ENCODE assay signal across 8 mouse cellular contexts in genomic region chr6:91153549-91154064, GRCm38 (mm10). TPM values are rescaled to one million over a fixed set of nuclear protein-coding genes. Genes with fewer than 3 reads are reported as not detected.
DNase-seq lines count a peak whose midpoint lies in the region; ATAC-seq and TF ChIP-seq lines count a peak whose summit lies in the region.

No protein-coding gene starts in this region.

- peaks cover 60% of the 10 kb centered on the region for H3K4me1 ChIP-seq in embryonic facial prominence, embryonic 10.5 days
- H3K4me1 ChIP-seq in hindbrain, embryonic 16.5 days (ENCODE audit: control insufficient read depth, insufficient read depth, low read depth, low read length): peaks cover 55% of the 10 kb centered on the region
- peaks cover 21% of the 10 kb centered on the region for H3K4me1 ChIP-seq in limb, embryonic 14.5 days (ENCODE audit: control insufficient read depth, insufficient read depth, low read length)
- H3K4me1 ChIP-seq in neural tube, embryonic 11.5 days (ENCODE audit: control insufficient read depth, insufficient read depth, low read length): peaks cover 20% of the 10 kb centered on the region
- no peaks in the 10 kb centered on the region; the same call in 1 of the 2 replicates for H3K4me1 ChIP-seq in kidney, adult 2 months (ENCODE audit: control insufficient read depth, insufficient read depth, low read length)

- H3K36me3 ChIP-seq in embryonic facial prominence, embryonic 10.5 days (replicated peaks): no peaks in the 10 kb centered on the region
- H3K36me3 ChIP-seq in hindbrain, embryonic 16.5 days (ENCODE audit: control insufficient read depth, insufficient read depth, low read length): no peaks in the 10 kb centered on the region
- no peaks in the 10 kb centered on the region for H3K36me3 ChIP-seq in limb, embryonic 14.5 days (ENCODE audit: control insufficient read depth, insufficient read depth, low read length)
- no peaks in the 10 kb centered on the region for H3K36me3 ChIP-seq in neural tube, embryonic 11.5 days (ENCODE audit: control insufficient read depth, insufficient read depth, low read length)
- no peaks in the 10 kb centered on the region for H3K36me3 ChIP-seq in kidney, adult 2 months (ENCODE audit: control insufficient read depth, insufficient read depth, low read length)

- no peaks in the 10 kb centered on the region for H3K9me3 ChIP-seq in embryonic facial prominence, embryonic 10.5 days
- H3K9me3 ChIP-seq in hindbrain, embryonic 16.5 days (ENCODE audit: control insufficient read depth, low read length): no peaks in the 10 kb centered on the region
- no peaks in the 10 kb centered on the region for H3K9me3 ChIP-seq in limb, embryonic 14.5 days (ENCODE audit: control insufficient read depth, low read length)
- H3K9me3 ChIP-seq in neural tube, embryonic 11.5 days (ENCODE audit: control insufficient read depth, low read length): no peaks in the 10 kb centered on the region

- H3K27me3 ChIP-seq in embryonic facial prominence, embryonic 10.5 days (replicated peaks; ENCODE audit: low read depth, poor library complexity, severe bottlenecking): 0 out of 2 replicates have a peak, but pooled peaks cover 4% of the 10 kb centered on the region
- H3K27me3 ChIP-seq in hindbrain, embryonic 16.5 days (replicated peaks; ENCODE audit: control insufficient read depth, insufficient read depth, low read length): no peaks in the 10 kb centered on the region
- H3K27me3 ChIP-seq in limb, embryonic 14.5 days (ENCODE audit: control insufficient read depth, insufficient read depth, low read length): no peaks in the 10 kb centered on the region
- no peaks in the 10 kb centered on the region for H3K27me3 ChIP-seq in neural tube, embryonic 11.5 days (ENCODE audit: control insufficient read depth, insufficient read depth, low read length)
- no peaks in the 10 kb centered on the region for H3K27me3 ChIP-seq in kidney, adult 2 months (replicated peaks; ENCODE audit: control insufficient read depth, insufficient read depth, low read length)

- peak; percentile 89 for ATAC-seq in hindbrain, embryonic 16.5 days
- peak; percentile 66 for ATAC-seq in limb, embryonic 14.5 days (ENCODE audit: low FRiP score, low read depth)
- ATAC-seq in neural tube, embryonic 11.5 days (ENCODE audit: insufficient read depth, low FRiP score, low TSS enrichment): 0 out of 2 replicates have a peak, but pooled peaks have one; percentile 42

- 2% methylated on average over 10 of the region's 10 CpGs for WGBS in embryonic facial prominence, embryonic 10.5 days
- 5% methylated on average over 10 of the region's 10 CpGs for WGBS in hindbrain, embryonic 16.5 days
- 2% methylated on average over 10 of the region's 10 CpGs for WGBS in limb, embryonic 14.5 days
- 2% methylated on average over 10 of the region's 10 CpGs for WGBS in neural tube, embryonic 11.5 days
- 14% methylated on average over 10 of the region's 10 CpGs for WGBS in kidney, adult 2 months

- no peak for TF ChIP-seq CTCF in kidney, adult 2 months (conservative IDR thresholded peaks at IDR 0.05; ENCODE audit: insufficient read depth, insufficient read length, low read depth, low read length)

- peak overlapping the region; percentile 10; the same call in 1 of the 2 replicates for H3K9ac ChIP-seq in hindbrain, embryonic 16.5 days (ENCODE audit: low read depth, low read length)
- H3K9ac ChIP-seq in limb, embryonic 14.5 days (ENCODE audit: low read depth, low read length, severe bottlenecking): no peak overlapping the region
- H3K9ac ChIP-seq in neural tube, embryonic 11.5 days (ENCODE audit: low read length): no peak overlapping the region

- peak overlapping the region; percentile 41 for H3K4me3 ChIP-seq in embryonic facial prominence, embryonic 10.5 days
- peak overlapping the region; percentile 26 for H3K4me3 ChIP-seq in hindbrain, embryonic 16.5 days (ENCODE audit: low read length)
- H3K4me3 ChIP-seq in limb, embryonic 14.5 days (replicated peaks; ENCODE audit: low read length): 0 out of 2 replicates have a peak overlapping the region, but pooled peaks have one; percentile 16
- H3K4me3 ChIP-seq in neural tube, embryonic 11.5 days (ENCODE audit: low read depth, low read length): peak overlapping the region; percentile 20
- no peak overlapping the region for H3K4me3 ChIP-seq in kidney, adult 2 months (ENCODE audit: insufficient read depth, low read depth, low read length)

- H3K27ac ChIP-seq in embryonic facial prominence, embryonic 10.5 days (replicated peaks): peak overlapping the region; percentile 72
- peak overlapping the region; percentile 91 for H3K27ac ChIP-seq in hindbrain, embryonic 16.5 days (ENCODE audit: low read depth, low read length)
- no peak overlapping the region; the same call in 1 of the 2 replicates for H3K27ac ChIP-seq in limb, embryonic 14.5 days (replicated peaks; ENCODE audit: low read depth, low read length)
- H3K27ac ChIP-seq in neural tube, embryonic 11.5 days (ENCODE audit: low read depth, low read length): 0 out of 2 replicates have a peak overlapping the region, but pooled peaks have one; percentile 8
- no peak overlapping the region for H3K27ac ChIP-seq in kidney, adult 2 months (ENCODE audit: insufficient read depth, low read depth, low read length)

- DNase-seq in thymus, postnatal 25 days: peak; percentile 33
- DNase-seq in thymus, adult 18-20 months: no peak
- DNase-seq in embryonic facial prominence, embryonic 10.5 days (ENCODE audit: low spot score): peak; percentile 76
- DNase-seq in limb, embryonic 14.5 days (ENCODE audit: low spot score): peak; percentile 57
- peak; percentile 68 for DNase-seq in neural tube, embryonic 11.5 days (ENCODE audit: low spot score)
- DNase-seq in kidney, adult 2 months: no peak
- DNase-seq in spleen, postnatal 4 days (ENCODE audit: low spot score in 2 of 2): no peak

- peak overlapping the region; percentile 50 for H3K4me2 ChIP-seq in hindbrain, embryonic 16.5 days (ENCODE audit: low read length)
- H3K4me2 ChIP-seq in limb, embryonic 14.5 days (replicated peaks; ENCODE audit: low read depth, low read length, severe bottlenecking): peak overlapping the region; percentile 38
- H3K4me2 ChIP-seq in neural tube, embryonic 11.5 days (ENCODE audit: low read depth): peak overlapping the region; percentile 38

- no peak for TF ChIP-seq POLR2A in limb, embryonic 14.5 days (IDR thresholded peaks at IDR 0.05; ENCODE audit: borderline replicate concordance, extremely low read depth, insufficient read depth, insufficient read length)
- TF ChIP-seq POLR2A in kidney, adult 2 months (IDR thresholded peaks at IDR 0.05; ENCODE audit: low read depth, low read length): no peak

RNA-seq across cellular contexts. Expression of gene Hdac11, which starts 2.9 kb away (rescaled TPM):
- polyA plus RNA-seq in embryonic facial prominence, embryonic 10.5 days (2016; fragmentation: Nextera tagmentation; extraction: Ambion mirVana): 8.6 and 9.8 TPM in 2 replicates
- 50.1 and 53.5 TPM in 2 replicates for polyA plus RNA-seq in hindbrain, embryonic 16.5 days (2015; fragmentation: Nextera tagmentation; extraction: Ambion mirVana)
- 43.9 and 46.0 TPM in 2 replicates for polyA plus RNA-seq in limb, embryonic 14.5 days (2012; rRNA removed)
- 18.1 and 18.5 TPM in 2 replicates for polyA plus RNA-seq in limb, embryonic 14.5 days (2014; fragmentation: Nextera tagmentation; extraction: Ambion mirVana)
- 13.4 and 15.0 TPM in 2 replicates for polyA plus RNA-seq in neural tube, embryonic 11.5 days (2014; fragmentation: Nextera tagmentation; extraction: Ambion mirVana)
- 43.5 and 46.7 TPM in 2 replicates for polyA plus RNA-seq in kidney, adult 2 months (2012; rRNA removed)

RNA-seq across cellular contexts. Expression of gene Nup210, which starts 37.0 kb away (rescaled TPM):
- polyA plus RNA-seq in embryonic facial prominence, embryonic 10.5 days (2016; fragmentation: Nextera tagmentation; extraction: Ambion mirVana): 15.8 and 17.3 TPM in 2 replicates
- polyA plus RNA-seq in hindbrain, embryonic 16.5 days (2015; fragmentation: Nextera tagmentation; extraction: Ambion mirVana): 15.0 and 21.2 TPM in 2 replicates
- polyA plus RNA-seq in limb, embryonic 14.5 days (2012; rRNA removed): 18.9 and 23.7 TPM in 2 replicates
- 12.4 and 12.6 TPM in 2 replicates for polyA plus RNA-seq in limb, embryonic 14.5 days (2014; fragmentation: Nextera tagmentation; extraction: Ambion mirVana)
- 16.4 and 18.3 TPM in 2 replicates for polyA plus RNA-seq in neural tube, embryonic 11.5 days (2014; fragmentation: Nextera tagmentation; extraction: Ambion mirVana)
- 16.7 and 18.5 TPM in 2 replicates for polyA plus RNA-seq in kidney, adult 2 months (2012; rRNA removed)

RNA-seq across cellular contexts. Expression of gene Fbln2, which starts 58.6 kb away (rescaled TPM):
- 56.6 and 69.0 TPM in 2 replicates for polyA plus RNA-seq in embryonic facial prominence, embryonic 10.5 days (2016; fragmentation: Nextera tagmentation; extraction: Ambion mirVana)
- 29.7 and 34.2 TPM in 2 replicates for polyA plus RNA-seq in hindbrain, embryonic 16.5 days (2015; fragmentation: Nextera tagmentation; extraction: Ambion mirVana)
- 294 and 404 TPM in 2 replicates for polyA plus RNA-seq in limb, embryonic 14.5 days (2012; rRNA removed)
- 219 and 254 TPM in 2 replicates for polyA plus RNA-seq in limb, embryonic 14.5 days (2014; fragmentation: Nextera tagmentation; extraction: Ambion mirVana)
- polyA plus RNA-seq in neural tube, embryonic 11.5 days (2014; fragmentation: Nextera tagmentation; extraction: Ambion mirVana): 28.4 and 28.8 TPM in 2 replicates
- polyA plus RNA-seq in kidney, adult 2 months (2012; rRNA removed): 12.6 and 18.0 TPM in 2 replicates

Comparison
In these comparisons a context has a peak if more than half of its experiments do, and no peak if none do; other contexts are left out.
1. DNase-seq: peak in thymus, postnatal 25 days (single experiment), embryonic facial prominence, embryonic 10.5 days (single experiment), limb, embryonic 14.5 days (single experiment) and neural tube, embryonic 11.5 days (single experiment); none in thymus, adult 18-20 months (0 of 2), kidney, adult 2 months (single experiment) and spleen, postnatal 4 days (0 of 2).
2. H3K27ac ChIP-seq: peak in embryonic facial prominence, embryonic 10.5 days (single experiment), hindbrain, embryonic 16.5 days (single experiment) and neural tube, embryonic 11.5 days (single experiment); none in limb, embryonic 14.5 days (single experiment) and kidney, adult 2 months (single experiment).
3. Peak in every context shown above with its lines, with median percentiles within 50 percentile points of each other: ATAC-seq and H3K4me2 ChIP-seq.